Mouse (Mus musculus) heart, adult 2 months (tissue): ENCODE measurements at regions not wholly inside any gene's neighbourhood (a gene's known extent, or its start where the extent isn't known, plus 50 kb on each side); places are given as distances from the start of the nearest gene placed in this dataset.

Source experiments
- CTCF ChIP-seq: fragments of 200-600 bp; IDR thresholded peaks from 2 replicates; pipeline ENCODE4 v1.8.1; 2022; ENCODE audit warnings: antibody characterized with exemption, mild to moderate bottlenecking, moderate library complexity
- POLR2A ChIP-seq: fragments of 200-500 bp; IDR thresholded peaks from 2 replicates; pipeline ENCODE4 v1.6.1; 2011; ENCODE audit warnings: mild to moderate bottlenecking, low read depth, low read length, control low read depth; ENCODE audit not compliant: insufficient read depth

DNA sequence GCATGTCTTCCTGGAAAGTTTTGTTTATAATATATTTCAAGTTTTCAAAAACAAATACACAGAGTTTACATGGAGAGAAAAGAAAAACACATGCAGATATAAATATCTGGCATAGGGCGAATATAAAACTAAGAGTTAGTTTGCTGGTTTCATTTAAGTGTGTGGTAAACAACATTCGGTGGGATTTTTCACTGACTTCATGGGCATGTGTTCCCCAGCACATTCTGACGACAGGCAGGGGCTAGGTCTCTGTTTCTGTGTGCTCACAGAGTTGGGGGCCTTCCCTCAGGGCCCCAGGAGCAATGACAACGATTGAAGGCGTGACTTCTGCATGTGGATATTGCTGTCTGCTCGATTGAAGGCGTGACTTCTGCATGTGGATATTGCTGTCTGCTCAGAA, 193.3 kb upstream of the Npvf start:
- TF ChIP-seq POLR2A (no peak), CTCF (no peak)
